Mouse (Mus musculus) heart, embryonic 13.5 days (tissue): Measurements from ENCODE around the gene Olfr94. TPM values are rescaled to one million over a fixed set of nuclear protein-coding genes. Genes with fewer than 3 reads are reported as not detected.
"Not testable (repeated sequence)": the region's sequence is repeated elsewhere in the genome, so short reads cannot be mapped to it uniquely, and the experiment has no call there.

ENCODE experiments used
- ATAC-seq: fragments of 200-750 bp; cut with Nextera tagmentation; 2 replicates; pipeline ENCODE4 v1.8.0; 2017; ENCODE audit warnings: moderate TSS enrichment; ENCODE audit not compliant: insufficient number of reproducible peaks, low FRiP score, low TSS enrichment; ENCODE audit errors: extremely low read depth
- H3K27ac ChIP-seq: fragments of 300-500 bp; sonication (generic); replicated peaks from 2 replicates; pipeline ENCODE4 v1.5.1; 2015; ENCODE audit warnings: moderate library complexity, mild to moderate bottlenecking, inconsistent platforms
- H3K27me3 ChIP-seq: fragments of 300-500 bp; sonication (generic); replicated peaks from 2 replicates; pipeline ENCODE4 v1.6.1; 2015; ENCODE audit warnings: mild to moderate bottlenecking, inconsistent platforms
- H3K36me3 ChIP-seq: fragments of 300-500 bp; sonication (generic); 2 replicates; pipeline ENCODE4 v1.6.1; 2015; ENCODE audit warnings: mild to moderate bottlenecking, inconsistent platforms
- H3K4me1 ChIP-seq: fragments of 300-500 bp; sonication (generic); 2 replicates; pipeline ENCODE4 v1.6.1; 2015; ENCODE audit warnings: inconsistent platforms
- H3K4me2 ChIP-seq: fragments of 300-500 bp; sonication (generic); 2 replicates; pipeline ENCODE4 v1.6.1; 2015; ENCODE audit warnings: inconsistent platforms, mild to moderate bottlenecking, moderate library complexity
- H3K4me3 ChIP-seq: fragments of 300-500 bp; sonication (generic); 2 replicates; pipeline ENCODE4 v1.5.1; 2015; ENCODE audit warnings: moderate library complexity, mild to moderate bottlenecking, inconsistent platforms
- H3K9ac ChIP-seq: fragments of 300-500 bp; sonication (generic); 2 replicates; pipeline ENCODE4 v1.6.1; 2015; ENCODE audit warnings: inconsistent platforms, mild to moderate bottlenecking, moderate library complexity
- H3K9me3 ChIP-seq: fragments of 300-500 bp; sonication (generic); 2 replicates; pipeline ENCODE4 v1.6.1; 2016; ENCODE audit warnings: inconsistent platforms
- WGBS: fragments of 180-500 bp; shearing (Covaris S2); methylation state at CpG from one replicate; pipeline ENCODE4 v1.1.7; 2015; ENCODE audit warnings: mixed read lengths; 5-methylcytosine and 5-hydroxymethylcytosine counted together
- polyA plus RNA-seq: library from polyadenylated mRNA; unstranded; fragments of >200 nt; fragmentation: Nextera tagmentation; extraction: Ambion mirVana; gene quantifications from 2 replicates; pipeline ENCODE4 v1.2.1, GENCODE M21; 2015

The Olfr94 gene
- polyA plus RNA-seq, result not detected in 2 replicates

- ATAC-seq, result no peak
Observed at GRCm38 (mm10) chr17:37200894-37201293, at the start of gene Olfr94. Gene Olfr94 (minus strand): TSS chr17:37200994.

GRCm38 (mm10) chr17:37250544-37250943, 49.8 kb upstream of the Olfr94 start:
- no peak overlapping the region for H3K27ac ChIP-seq
- no peaks in the 10 kb centered on the region for H3K36me3 ChIP-seq
- no peak overlapping the region for H3K4me3 ChIP-seq
- 26% methylated on average over 1 of the region's 1 CpGs for WGBS
- no peaks in the 10 kb centered on the region for H3K4me1 ChIP-seq
- H3K4me2 ChIP-seq, result no peak overlapping the region
- no peaks in the 10 kb centered on the region for H3K9me3 ChIP-seq
- H3K27me3 ChIP-seq, result no peaks in the 10 kb centered on the region
- ATAC-seq, result no peak
- H3K9ac ChIP-seq, result no peak overlapping the region

More at GRCm38 (mm10) chr17:37200894-37201293, at the start of gene Olfr94:
- H3K27ac ChIP-seq, result no peak within 1 kb of the TSS
- no peak within 1 kb of the TSS for H3K4me2 ChIP-seq
- H3K36me3 ChIP-seq, result no peaks in the 10 kb centered on the region
- H3K27me3 ChIP-seq, result peaks cover 63% of the 10 kb centered on the region
- no peak within 1 kb of the TSS for H3K4me3 ChIP-seq
- H3K9ac ChIP-seq, result no peak within 1 kb of the TSS
- peaks cover 9% of the 10 kb centered on the region for H3K4me1 ChIP-seq
- 80% methylated on average over 2 of the region's 2 CpGs for WGBS
- H3K9me3 ChIP-seq, result no peaks in the 10 kb centered on the region

- H3K27ac ChIP-seq, result no peak overlapping the region
- no peaks in the 10 kb centered on the region for H3K36me3 ChIP-seq
- H3K9ac ChIP-seq, result no peak overlapping the region
- H3K4me1 ChIP-seq, result no peaks in the 10 kb centered on the region
- no peak overlapping the region for H3K4me3 ChIP-seq
- no peaks in the 10 kb centered on the region for H3K27me3 ChIP-seq
- no peak for ATAC-seq
- H3K9me3 ChIP-seq, result no peaks in the 10 kb centered on the region
- no peak overlapping the region for H3K4me2 ChIP-seq
Observed at GRCm38 (mm10) chr17:37249460-37249859, 48.7 kb upstream of the Olfr94 start.

GRCm38 (mm10) chr17:37246715-37247114, 45.9 kb upstream of the Olfr94 start:
- no peak overlapping the region for H3K4me2 ChIP-seq
- H3K4me1 ChIP-seq, result no peaks in the 10 kb centered on the region
- no peak overlapping the region for H3K4me3 ChIP-seq
- 24% methylated on average over 5 of the region's 5 CpGs for WGBS
- no peaks in the 10 kb centered on the region for H3K9me3 ChIP-seq
- H3K36me3 ChIP-seq, result no peaks in the 10 kb centered on the region
- no peaks in the 10 kb centered on the region for H3K27me3 ChIP-seq
- H3K27ac ChIP-seq, result no peak overlapping the region
- ATAC-seq, result no peak
- H3K9ac ChIP-seq, result no peak overlapping the region

GRCm38 (mm10) chr17:37242198-37242597, 41.4 kb upstream of the Olfr94 start:
- H3K4me2 ChIP-seq, result no peak overlapping the region
- H3K27me3 ChIP-seq, result no peaks in the 10 kb centered on the region
- H3K36me3 ChIP-seq, result no peaks in the 10 kb centered on the region
- WGBS, result 50% methylated on average over 3 of the region's 3 CpGs
- H3K9me3 ChIP-seq, result no peaks in the 10 kb centered on the region; the same call in 1 of the 2 replicates
- H3K4me1 ChIP-seq, result no peaks in the 10 kb centered on the region
- H3K9ac ChIP-seq, result no peak overlapping the region
- H3K4me3 ChIP-seq, result no peak overlapping the region
- ATAC-seq, result no peak
- H3K27ac ChIP-seq, result no peak overlapping the region

- 74% methylated on average over 2 of the region's 2 CpGs for WGBS
- H3K27me3 ChIP-seq, H3K4me1 ChIP-seq, H3K9ac ChIP-seq, ATAC-seq, H3K4me3 ChIP-seq, H3K9me3 ChIP-seq, H3K36me3 ChIP-seq, H3K27ac ChIP-seq, H3K4me2 ChIP-seq: not testable (repeated sequence)
Observed at GRCm38 (mm10) chr17:37237230-37237629, 36.4 kb upstream of the Olfr94 start, which contains the start of gene Olfr97. Gene Olfr97 (minus strand): TSS chr17:37237330.

GRCm38 (mm10) chr17:37221879-37222278, 21.1 kb upstream of the Olfr94 start:
- no peaks in the 10 kb centered on the region for H3K4me1 ChIP-seq
- WGBS, result 19% methylated on average over 1 of the region's 1 CpGs
- H3K36me3 ChIP-seq, result no peaks in the 10 kb centered on the region
- H3K27ac ChIP-seq, result no peak overlapping the region
- no peaks in the 10 kb centered on the region for H3K27me3 ChIP-seq
- no peak overlapping the region for H3K4me2 ChIP-seq
- H3K9me3 ChIP-seq, result peaks cover 9% of the 10 kb centered on the region
- no peak overlapping the region for H3K4me3 ChIP-seq
- H3K9ac ChIP-seq, result no peak overlapping the region
- no peak for ATAC-seq

- no peaks in the 10 kb centered on the region for H3K36me3 ChIP-seq
- no peaks in the 10 kb centered on the region for H3K4me1 ChIP-seq
- WGBS, result 47% methylated on average over 4 of the region's 4 CpGs
- H3K4me2 ChIP-seq, result no peak within 1 kb of the TSS
- H3K9ac ChIP-seq, result no peak within 1 kb of the TSS
- no peak for ATAC-seq
- no peaks in the 10 kb centered on the region for H3K27me3 ChIP-seq
- no peak within 1 kb of the TSS for H3K27ac ChIP-seq
- peaks cover 9% of the 10 kb centered on the region for H3K9me3 ChIP-seq
- no peak within 1 kb of the TSS for H3K4me3 ChIP-seq
Observed at GRCm38 (mm10) chr17:37219846-37220245, 19.1 kb upstream of the Olfr94 start, which contains the start of gene Olfr96. Gene Olfr96 (plus strand): TSS chr17:37220146.

GRCm38 (mm10) chr17:37218486-37218885, 17.7 kb upstream of the Olfr94 start:
- no peaks in the 10 kb centered on the region for H3K36me3 ChIP-seq
- H3K4me3 ChIP-seq, result no peak overlapping the region
- no peaks in the 10 kb centered on the region for H3K4me1 ChIP-seq
- WGBS, result 61% methylated on average over 3 of the region's 3 CpGs
- no peak overlapping the region for H3K27ac ChIP-seq
- no peak overlapping the region for H3K9ac ChIP-seq
- no peak overlapping the region for H3K4me2 ChIP-seq
- H3K27me3 ChIP-seq, result 0 out of 2 replicates have a peak, but pooled peaks cover 4% of the 10 kb centered on the region
- no peak for ATAC-seq
- H3K9me3 ChIP-seq, result peaks cover 9% of the 10 kb centered on the region

GRCm38 (mm10) chr17:37213018-37213417, 12.2 kb upstream of the Olfr94 start, which contains the start of gene Olfr95:
Gene Olfr95 (minus strand): TSS chr17:37213118.
- WGBS, result 60% methylated on average over 3 of the region's 3 CpGs
- peaks cover 40% of the 10 kb centered on the region for H3K27me3 ChIP-seq

GRCm38 (mm10) chr17:37210884-37211768, 10.3 kb upstream of the Olfr94 start:
- ATAC-seq, result no peak
- H3K9ac ChIP-seq, result peak overlapping the region; percentile 47; the same call in 1 of the 2 replicates

More at GRCm38 (mm10) chr17:37213018-37213417, 12.2 kb upstream of the Olfr94 start, which contains the start of gene Olfr95:
- Histone ChIP-seq H3K36me3 (no peaks in the 10 kb centered on the region), H3K9ac (no peak within 1 kb of the TSS), H3K27ac (no peak within 1 kb of the TSS), H3K4me1 (peaks cover 4% of the 10 kb centered on the region; the same call in 1 of the 2 replicates), H3K4me3 (no peak within 1 kb of the TSS), H3K4me2 (no peak within 1 kb of the TSS), H3K9me3 (peaks cover 9% of the 10 kb centered on the region)
- no peak for ATAC-seq

More at GRCm38 (mm10) chr17:37210884-37211768, 10.3 kb upstream of the Olfr94 start:
- peaks cover 44% of the 10 kb centered on the region for H3K27me3 ChIP-seq
- H3K36me3 ChIP-seq, result no peaks in the 10 kb centered on the region
- no peaks in the 10 kb centered on the region for H3K9me3 ChIP-seq
- WGBS, result 12% methylated on average over 40 of the region's 40 CpGs
- H3K4me2 ChIP-seq, result peak overlapping the region; percentile 67
- peak overlapping the region; percentile 40 for H3K4me3 ChIP-seq
- H3K4me1 ChIP-seq, result peaks cover 4% of the 10 kb centered on the region; the same call in 1 of the 2 replicates
- no peak overlapping the region for H3K27ac ChIP-seq
